Mouse (Mus musculus) urinary bladder, postnatal 4 days (tissue): ENCODE measurements around the gene Stmn1.

ENCODE experiments used
- DNase-seq, 2 experiments: peaks; one replicate each; pipeline ENCODE4 v3.0.0; 2021 to 2022; ENCODE audit warnings: low spot score in 2 of 2

Gene Stmn1

DNA sequence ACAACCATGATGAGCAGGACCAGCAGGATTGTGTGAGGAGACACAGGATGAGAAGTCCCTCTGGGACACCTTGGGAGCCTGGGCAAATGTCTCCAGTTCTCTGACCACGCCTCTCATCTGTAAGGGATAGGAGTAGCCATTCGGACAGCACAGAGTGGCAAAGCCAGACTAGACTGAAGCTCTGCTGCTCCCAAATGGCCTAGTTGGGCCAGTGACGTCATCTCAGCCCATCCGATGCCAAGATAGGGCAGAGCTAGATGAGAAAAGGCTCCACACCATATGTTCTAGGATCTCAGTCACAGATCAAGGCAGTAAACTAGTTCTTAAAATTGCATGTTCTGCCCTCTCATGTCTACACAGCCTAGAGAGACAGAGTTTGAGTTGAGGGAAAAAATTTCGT is 9.3 kb upstream of the Stmn1 start:
- no peak for DNase-seq

DNA sequence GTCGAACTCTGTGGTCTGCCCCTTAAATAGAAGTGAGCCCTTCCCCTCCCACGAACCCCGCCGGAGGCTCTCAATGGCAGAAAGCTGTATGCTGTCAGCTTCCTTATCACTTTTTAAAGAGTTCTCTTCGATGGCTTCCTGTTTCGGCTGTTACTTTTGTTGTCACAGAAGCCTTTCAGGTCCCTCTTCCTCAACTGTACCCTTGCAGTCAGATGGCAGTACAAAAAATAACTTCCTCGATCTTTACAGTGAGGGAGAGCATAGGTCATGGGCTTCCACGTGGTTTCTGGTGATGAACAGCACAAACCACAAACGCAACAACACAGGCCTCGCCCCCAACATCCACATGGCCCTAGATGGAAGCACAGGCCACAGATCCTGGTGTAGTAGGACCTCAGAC is 7.8 kb upstream of the Stmn1 start:
- no peak for DNase-seq

DNA sequence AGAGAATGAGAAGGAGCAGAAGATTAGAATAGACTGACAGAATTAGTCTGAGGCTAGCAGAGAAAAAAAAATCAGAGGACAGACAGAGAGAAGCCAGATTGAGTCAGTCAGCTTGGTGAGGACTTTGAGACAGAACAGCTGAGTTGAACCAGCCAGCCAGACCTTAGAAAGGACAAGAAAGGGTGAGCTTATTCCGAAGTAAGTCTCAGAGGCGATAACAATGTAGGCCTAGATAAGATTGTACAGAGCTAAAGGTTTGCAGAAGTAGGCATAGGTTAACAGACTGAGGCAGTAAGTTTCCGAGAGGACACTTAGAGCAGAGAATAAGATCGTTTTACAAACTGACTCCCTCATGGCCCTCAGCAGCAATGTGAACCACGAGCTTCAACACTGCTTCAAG is 6.9 kb upstream of the Stmn1 start:
- DNase-seq = no peak

DNA sequence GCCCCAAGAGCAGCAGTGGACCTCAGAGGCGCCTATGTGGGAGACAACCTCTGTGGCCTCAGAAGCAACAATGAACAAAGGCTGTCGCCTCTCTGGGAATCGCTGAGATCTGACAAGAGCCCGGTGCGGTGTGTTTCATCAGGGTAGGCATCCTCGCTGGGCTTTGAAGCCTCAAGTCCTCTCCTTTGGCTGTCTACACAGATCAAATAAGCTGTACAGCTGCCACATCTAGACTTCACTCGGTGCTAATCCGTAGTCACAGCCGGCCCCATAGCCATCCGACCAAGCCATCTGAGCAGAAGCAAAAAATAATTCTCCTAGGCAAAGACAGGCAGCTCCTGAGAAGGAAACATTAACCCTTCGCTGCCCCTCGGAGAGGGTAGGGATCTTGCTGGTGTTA is 2.3 kb upstream of the Stmn1 start:
- DNase-seq = no peak

DNA sequence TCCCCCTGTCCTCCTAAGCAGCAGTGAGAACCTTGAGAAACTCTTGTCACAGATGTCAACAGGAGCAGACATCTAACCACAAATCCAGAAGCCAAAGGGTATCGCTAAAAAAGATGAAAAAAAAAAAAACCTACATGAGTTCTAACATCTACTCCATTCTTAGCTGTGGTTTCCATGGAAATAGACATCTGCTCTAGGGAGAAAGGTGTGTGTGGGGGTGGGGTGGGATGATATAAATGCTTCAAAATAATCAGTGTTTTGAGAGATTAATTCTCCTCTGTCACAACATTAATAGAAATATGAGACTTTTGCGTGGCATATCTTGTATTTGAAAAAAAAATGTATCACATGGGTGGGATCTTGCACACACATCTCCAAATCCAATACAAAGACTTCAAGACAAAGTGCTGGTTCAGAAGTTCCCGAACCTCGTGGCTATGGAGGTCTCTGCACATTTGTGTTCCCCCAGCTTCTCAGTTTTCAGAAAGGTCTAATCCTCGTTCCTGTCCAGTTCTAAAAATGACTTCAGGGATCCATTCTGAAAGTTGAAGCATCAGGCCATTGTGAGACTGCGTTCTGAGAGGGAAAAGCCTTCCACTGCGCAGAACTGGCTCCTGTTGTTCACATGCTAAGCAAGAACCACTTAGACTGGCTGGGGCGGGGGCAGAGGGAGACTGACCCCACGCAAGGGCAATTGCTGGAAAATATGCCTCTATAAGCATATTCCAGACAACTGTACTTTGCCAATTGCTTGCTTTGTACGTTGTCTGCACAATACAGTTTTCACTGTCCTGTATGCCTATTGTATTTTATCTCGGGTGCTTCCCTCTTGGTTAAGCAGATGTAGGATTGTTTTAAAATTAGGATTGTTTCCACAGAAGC is 1.5 kb upstream of the Stmn1 start:
- DNase-seq = no peak

DNA sequence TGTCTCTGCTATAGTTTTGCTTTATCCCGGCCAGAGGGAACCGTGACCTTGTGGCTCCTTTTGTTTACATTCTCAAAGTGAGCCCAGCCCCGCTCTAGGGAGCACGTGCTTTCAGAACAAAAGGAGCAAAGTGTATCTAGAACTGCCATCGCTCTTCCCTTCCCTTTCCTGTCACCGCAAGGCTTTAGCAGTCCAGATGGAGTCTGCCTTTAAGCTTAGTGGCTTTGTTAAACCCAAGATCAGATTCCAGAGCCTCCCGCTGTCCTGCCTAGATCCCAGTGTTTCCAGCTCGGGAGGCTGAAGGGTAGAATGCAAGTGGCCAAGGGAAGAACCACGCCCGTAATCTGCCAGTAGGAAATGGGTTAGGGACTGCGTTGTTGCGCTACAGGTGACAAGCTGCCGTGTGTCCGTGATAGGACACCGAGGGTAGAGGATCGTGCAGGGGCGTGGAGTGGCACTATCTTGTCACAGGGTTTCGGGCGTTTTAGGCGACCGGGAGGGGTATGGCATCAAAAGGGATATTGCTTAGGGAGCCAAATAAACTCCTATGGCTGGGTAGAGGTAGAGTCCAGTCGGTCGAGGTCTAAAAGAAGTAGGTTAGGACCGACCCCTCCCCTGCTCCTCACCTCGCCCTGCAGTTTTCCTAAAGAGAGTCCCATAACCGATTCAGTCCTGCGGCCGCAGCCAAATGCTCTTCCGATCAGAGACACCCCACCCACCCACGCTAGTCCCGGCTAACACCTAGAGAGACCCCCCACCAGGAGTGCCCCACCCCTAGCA is 495 bp upstream of the Stmn1 start:
- no peak for DNase-seq

DNA sequence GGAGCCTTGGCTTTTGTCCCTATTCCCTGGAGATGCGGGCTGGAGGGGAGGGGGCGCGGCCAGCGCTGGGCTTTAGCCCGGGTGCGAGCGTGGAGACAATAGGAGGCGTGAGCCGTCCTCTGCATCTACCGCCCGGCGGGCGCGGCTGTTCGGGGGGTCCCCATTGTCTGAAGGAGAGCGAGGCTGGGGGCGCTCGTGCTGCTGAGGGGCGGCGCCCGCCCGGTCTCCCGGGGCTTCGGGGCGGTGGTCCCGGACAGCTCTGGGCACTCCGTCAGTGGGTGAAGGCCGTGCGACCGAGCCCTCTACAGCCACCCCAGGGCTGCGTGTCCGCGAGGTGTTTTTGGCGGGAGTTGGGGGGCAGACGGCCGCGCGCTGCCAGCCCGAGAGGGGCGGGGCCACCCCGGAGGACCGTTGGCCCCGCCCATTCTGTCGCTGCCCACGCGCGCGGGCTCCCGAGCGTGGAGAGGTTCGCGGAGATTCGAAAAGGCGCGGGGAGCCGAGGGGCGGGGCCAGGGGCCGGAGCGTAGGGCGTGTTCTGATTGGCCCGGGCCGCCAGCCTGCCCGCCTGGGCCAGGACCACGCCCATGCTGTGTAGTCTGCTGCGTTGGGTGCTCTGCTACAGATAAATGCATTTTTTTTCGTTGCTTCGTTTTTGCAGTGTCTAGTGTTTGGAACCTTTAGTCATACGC is 602 bp downstream of the Stmn1 start:
- DNase-seq = peak; percentile 93 to 96

DNA sequence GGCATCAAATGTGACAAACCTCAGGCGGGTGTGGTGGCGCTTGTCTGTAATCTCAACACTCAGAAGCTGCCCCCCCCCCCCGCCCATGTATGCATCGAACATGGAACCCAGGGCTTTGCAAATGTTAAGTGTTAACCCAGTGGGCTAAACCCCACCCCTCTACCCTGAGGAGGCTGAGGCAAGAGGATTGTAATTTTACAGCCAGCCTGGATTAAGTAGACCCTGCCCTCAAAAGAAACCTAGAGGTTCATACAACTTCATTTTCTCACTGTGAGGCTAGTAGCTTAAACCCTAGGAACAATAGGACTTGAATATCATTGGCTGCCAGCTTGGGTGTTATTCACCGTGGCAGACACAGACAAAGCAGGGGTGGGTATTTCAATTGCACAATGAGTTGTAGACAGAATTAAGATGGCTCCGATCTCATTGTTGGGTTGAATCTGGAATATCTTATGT is 1.2 kb downstream of the Stmn1 start:
- DNase-seq = no peak

DNA sequence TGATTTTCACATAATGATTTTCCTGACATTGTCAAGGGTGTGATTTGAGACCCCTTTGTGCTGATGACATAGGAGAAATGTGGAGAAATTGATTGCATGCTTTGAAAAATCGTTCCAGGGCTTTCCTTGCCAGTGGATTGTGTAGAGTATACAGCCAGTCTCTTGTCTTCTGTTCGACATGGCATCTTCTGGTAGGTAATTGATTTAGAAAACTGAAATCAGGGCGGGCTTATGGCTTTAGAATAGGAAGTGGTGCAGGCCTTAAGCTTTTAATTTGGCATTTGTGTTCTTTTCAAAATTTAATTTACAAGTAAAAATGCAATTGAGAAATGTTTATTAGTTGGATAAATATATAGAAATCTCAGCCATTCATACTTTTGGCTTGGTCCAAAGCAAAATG is 1.9 kb downstream of the Stmn1 start:
- no peak for DNase-seq

DNA sequence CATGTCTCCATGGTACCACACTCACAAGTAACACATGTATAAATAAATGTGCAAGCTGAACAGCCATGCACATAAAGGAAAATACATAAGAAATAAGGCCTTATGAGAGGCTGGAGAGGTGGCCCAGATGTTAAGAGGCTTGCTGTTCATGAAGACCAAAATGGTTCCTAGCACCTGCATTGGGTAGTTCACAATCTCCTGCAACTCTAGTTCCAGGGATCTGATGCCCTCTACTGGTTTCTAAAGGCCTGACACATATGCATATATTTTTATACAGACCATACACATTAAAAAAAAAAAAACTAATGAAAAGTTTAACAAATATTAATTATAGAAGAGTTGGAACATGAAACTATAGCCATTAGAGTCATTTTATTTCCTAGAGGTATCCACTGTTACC is 3.3 kb downstream of the Stmn1 start:
- no peak for DNase-seq

DNA sequence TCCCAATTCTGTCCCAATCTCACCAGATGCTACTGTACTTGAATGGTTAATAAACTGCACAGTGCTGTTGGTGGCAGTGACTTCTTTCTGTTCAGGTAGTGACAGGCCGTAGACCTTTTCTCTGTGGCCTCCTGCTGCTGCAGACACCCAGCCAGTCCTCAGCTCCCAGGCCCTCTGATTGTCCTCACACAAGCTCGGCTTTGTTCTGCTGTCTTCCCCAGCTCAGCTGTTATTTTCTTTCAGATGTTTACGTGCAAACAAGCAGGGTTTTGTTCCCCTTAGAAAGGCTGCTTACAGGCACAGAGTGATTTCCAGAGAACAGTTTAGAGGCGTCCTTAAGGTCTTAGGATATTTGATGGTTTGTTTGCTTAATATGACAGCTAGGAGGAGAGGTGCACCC is 5.6 kb downstream of the Stmn1 start:
- no peak for DNase-seq

DNA sequence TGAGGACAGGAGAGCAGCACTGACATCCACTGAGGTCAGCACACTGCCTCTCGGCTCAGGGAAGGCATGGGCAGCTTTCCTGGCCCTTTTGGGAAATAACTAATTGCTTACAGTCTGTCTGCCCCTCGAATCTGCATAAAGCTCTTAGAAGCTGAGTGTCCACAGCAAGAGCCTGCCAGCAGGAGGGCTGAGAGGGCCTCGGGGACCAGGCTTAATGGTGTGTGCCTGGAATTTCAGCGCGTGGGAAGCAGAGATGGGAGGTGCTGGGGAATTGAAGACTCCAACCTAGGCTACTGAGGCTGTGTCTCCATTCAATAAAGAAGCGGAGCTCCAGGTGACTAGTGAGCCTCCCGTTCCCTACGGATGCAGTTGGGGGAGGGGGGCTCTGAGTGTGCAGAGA is 6.1 kb downstream of the Stmn1 start:
- no peak for DNase-seq

DNA sequence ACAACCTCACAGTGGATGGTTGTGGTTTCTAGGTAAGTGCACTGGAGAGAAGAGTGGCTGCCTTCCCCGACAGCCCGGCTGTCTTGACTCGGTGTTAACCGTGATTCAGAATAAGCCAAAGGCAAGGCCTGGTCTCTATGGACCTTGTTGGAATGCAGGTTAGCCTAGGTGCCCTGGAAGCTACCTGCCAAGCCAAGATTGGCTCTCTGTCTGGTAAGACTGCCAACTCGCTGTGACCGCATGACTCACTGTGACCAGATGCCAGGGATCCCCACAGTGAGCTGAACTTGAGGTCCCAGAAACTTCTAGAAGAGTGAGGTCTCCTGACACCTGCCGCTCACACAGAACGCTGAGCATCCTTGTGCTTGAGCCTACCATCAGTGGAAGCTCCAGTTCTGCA is 8.8 kb downstream of the Stmn1 start:
- no peak for DNase-seq

DNA sequence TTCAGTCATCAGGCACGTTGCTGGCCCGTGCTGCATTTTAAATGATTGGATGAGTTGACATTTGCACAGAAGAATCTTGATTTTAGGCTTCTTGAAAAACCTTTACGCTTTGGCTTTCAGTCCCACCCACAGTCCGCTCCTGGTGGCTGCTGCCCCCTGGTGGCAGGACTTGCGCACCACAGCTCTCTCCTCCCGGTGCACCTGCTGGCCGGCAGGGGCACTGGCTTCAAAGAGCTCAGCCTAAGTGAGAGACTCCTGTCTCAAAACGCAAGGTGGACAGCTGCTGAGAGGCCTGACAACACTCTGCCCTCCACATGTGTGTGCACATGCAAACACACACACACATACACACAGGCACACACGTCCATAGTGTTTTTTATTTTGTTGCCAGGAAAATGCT is 9.9 kb downstream of the Stmn1 start:
- peak; percentile 87 to 96 for DNase-seq

DNA sequence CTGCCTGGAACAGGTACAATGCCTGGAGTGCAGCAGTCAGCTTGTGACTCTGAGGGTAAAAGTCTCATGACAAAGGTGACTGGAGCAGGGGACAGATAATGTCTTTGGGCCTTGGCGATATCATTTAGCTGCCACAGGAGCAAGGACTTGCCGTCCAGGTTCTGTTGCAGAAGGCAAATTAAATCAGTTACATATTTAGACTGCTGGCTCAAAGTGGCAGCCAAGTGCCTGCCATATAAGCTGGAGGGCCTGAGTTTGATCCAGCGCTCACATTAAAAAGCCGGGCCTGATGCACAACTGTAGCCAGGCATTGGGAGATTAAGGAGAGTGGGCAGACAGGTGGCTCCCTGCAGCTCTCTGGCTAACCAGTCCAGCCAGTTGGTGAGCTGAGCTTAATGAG is 11.7 kb downstream of the Stmn1 start:
- DNase-seq = no peak

DNA sequence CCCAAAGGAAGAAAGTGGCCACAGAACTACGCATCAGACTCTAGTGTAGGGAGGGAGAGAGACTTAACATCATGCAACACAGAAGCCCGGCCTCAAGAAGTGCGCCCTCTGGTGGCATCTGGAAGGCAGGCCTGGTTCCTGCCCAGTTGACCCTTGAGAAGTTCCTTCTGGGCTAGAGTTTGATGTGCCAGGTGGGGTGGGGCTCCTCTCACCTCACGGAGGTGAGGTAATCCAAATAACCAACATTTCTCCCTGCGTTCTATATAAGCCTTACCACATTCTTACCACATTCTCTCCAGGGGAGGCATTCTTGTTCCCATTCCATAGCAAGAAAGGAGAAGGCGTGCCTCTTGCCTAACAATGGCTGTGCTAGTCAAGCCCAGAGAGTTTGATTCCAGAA is 12.7 kb downstream of the Stmn1 start:
- DNase-seq = peak; percentile 61 to 77

DNA sequence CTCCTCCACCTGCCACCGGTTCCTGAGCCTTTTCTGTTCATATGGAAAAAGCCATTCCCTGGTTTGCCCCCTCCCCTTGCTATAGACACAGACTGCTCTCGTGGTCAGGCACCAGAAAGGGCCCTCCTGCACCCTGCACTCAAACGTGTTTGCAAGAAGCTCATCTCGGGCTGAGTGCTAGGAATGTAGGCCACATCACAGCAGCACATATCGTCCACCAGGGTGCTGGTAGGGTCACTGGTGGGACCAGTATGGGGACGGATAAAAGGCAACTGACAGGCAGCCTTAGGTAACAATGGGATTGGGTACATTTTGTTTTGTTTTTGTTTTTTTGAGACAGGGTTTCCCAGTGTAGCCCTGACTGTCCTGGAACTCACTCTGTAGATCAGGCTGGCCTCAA is 13.2 kb downstream of the Stmn1 start:
- DNase-seq = no peak

DNA sequence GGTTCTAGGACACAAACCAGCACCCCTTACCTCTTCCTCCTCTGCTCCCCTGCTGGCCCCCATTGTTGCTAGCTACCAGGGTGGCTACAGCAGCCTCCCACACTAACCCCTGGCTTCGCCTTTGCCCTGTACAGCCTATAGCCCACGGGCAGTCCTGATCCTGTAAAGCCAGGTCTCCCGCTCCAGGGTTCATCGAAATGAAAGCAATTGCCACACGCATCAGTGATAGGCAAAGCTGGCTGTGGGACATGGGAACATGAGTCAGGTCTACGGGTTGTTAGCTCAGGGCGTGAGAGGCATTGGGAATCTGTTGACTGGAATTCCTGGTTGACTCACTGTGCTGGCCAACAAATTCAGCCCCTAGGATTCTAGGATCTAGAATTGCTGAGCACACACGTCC is 14.3 kb downstream of the Stmn1 start:
- DNase-seq = no peak

DNA sequence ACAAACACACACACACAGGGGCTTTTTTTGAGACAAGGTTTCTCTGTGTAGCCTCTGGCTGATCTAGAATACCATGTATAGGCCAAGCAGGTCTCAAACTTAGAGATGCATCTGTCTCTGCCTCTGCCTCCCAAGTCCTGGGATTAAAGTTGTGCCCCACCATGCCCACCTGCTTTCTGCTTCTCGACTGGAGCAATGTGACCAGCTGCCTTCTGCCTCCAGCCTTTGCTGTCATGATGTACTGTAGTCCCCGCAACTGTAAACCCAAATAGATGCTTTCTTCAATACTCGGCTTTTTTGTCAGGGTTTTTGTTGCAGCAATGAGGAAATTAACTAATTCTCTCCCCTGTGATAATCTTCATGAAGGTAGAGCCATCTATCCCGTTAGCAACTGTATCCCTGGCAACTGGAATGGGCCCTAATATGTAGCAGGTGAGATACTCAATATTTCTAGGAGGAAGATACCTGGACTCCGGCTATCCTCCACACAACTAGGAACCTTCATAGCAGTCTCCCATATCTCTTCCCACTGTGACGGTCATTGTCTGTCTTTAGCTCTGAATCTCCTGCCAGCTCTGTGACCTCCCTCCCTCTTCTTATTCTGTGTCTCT is 15.1 kb downstream of the Stmn1 start:
- DNase-seq = no peak

DNA sequence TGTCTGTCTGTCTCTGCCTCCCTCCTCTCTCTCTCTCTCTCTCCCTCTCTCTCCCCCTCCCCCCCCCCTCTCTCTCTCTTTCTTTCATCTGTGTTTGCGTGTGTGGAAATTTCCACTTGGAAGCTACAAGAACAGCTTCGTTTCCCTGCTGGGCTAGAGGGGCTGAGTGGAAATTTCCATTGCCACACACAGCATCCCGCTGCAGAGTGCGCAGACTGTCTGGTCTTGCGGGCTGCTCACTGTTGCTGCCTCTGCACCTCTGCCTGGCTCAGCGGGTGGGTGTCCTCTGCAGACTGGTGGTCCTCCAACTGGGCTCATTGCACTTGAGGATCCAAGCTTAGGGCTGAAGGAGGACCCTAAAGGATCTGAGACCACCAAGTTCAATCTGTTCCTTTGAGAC is 15.6 kb downstream of the Stmn1 start:
- no peak for DNase-seq

DNA sequence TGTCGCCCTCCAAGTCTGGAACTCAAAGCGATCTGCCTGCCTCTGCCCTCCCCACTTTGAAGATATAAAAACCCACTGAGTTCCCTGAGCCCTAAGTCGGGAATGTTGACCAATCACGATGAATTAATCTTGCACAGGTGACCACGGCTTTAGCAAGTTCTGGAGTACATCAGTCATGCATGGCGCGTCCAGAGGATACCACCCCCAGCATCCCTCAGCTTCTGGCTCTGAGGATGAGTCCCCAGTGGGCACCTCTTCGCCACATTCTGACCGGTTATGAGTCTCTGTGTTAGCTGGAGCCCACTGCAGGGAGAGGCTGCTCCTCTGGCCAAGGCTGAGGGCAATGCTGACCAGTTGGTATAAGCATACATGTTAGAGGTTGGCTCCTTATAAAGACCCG is 16.1 kb downstream of the Stmn1 start:
- DNase-seq = no peak
